Mouse (Mus musculus) midbrain, postnatal 0 days (tissue): Measurements from ENCODE around the gene Sctr. TPM values are rescaled to one million over a fixed set of nuclear protein-coding genes. Genes with fewer than 3 reads are reported as not detected.

Source experiments
- ATAC-seq: fragments of 200-750 bp; cut with Nextera tagmentation; 2 replicates; pipeline ENCODE4 v1.8.0; 2017; ENCODE audit warnings: moderate number of reproducible peaks, mild to moderate bottlenecking, moderate TSS enrichment, moderate library complexity; ENCODE audit not compliant: low FRiP score
- DNase-seq: peaks from one replicate; pipeline ENCODE4 v3.0.0-alpha.2; 2015; ENCODE audit warnings: low spot score
- H3K27ac ChIP-seq: fragments of 300-500 bp; sonication (generic); 2 replicates; pipeline ENCODE4 v1.5.1; 2014; ENCODE audit warnings: low read depth, mild to moderate bottlenecking, low read length, mixed read lengths
- H3K27me3 ChIP-seq: fragments of 300-500 bp; sonication (generic); 2 replicates; pipeline ENCODE4 v1.6.1; 2014; ENCODE audit warnings: low read length, control low read depth, mixed read lengths; ENCODE audit not compliant: insufficient read depth
- H3K36me3 ChIP-seq: fragments of 300-500 bp; sonication (generic); 2 replicates; pipeline ENCODE4 v1.6.1; 2014; ENCODE audit warnings: low read length, control low read depth, mixed read lengths; ENCODE audit not compliant: insufficient read depth
- H3K4me1 ChIP-seq: fragments of 300-500 bp; sonication (generic); 2 replicates; pipeline ENCODE4 v1.6.1; 2014; ENCODE audit warnings: mild to moderate bottlenecking, control low read depth, antibody characterized with exemption, low read length, mixed read lengths; ENCODE audit not compliant: insufficient read depth
- H3K4me2 ChIP-seq: fragments of 300-500 bp; sonication (generic); 2 replicates; pipeline ENCODE4 v1.6.1; 2014; ENCODE audit warnings: low read depth, mild to moderate bottlenecking, low read length, mixed read lengths; ENCODE audit not compliant: poor library complexity, severe bottlenecking
- H3K4me3 ChIP-seq: fragments of 300-500 bp; sonication (generic); 2 replicates; pipeline ENCODE4 v1.5.1; 2014; ENCODE audit warnings: low read depth, mild to moderate bottlenecking, low read length, moderate library complexity
- H3K9ac ChIP-seq: fragments of 300-500 bp; sonication (generic); replicated peaks from 2 replicates; pipeline ENCODE4 v1.6.1; 2014; ENCODE audit warnings: mild to moderate bottlenecking, low read length, moderate library complexity, mixed read lengths; ENCODE audit not compliant: poor library complexity, severe bottlenecking
- H3K9me3 ChIP-seq: fragments of 300-500 bp; sonication (generic); 2 replicates; pipeline ENCODE4 v1.6.1; 2016; ENCODE audit warnings: low read length, control low read depth
- CTCF ChIP-seq: IDR thresholded peaks from 2 replicates; pipeline ENCODE4 v1.5.1; 2016; ENCODE audit warnings: antibody characterized with exemption, mild to moderate bottlenecking
- WGBS: fragments of 180-500 bp; shearing (Covaris S2); extraction: QIAGEN DNeasy Blood & Tissue Kit; methylation state at CpG from one replicate; pipeline ENCODE4 v1.1.7; 2014; 5-methylcytosine and 5-hydroxymethylcytosine counted together
- polyA plus RNA-seq: library from polyadenylated mRNA; unstranded; fragments of >200 nt; fragmentation: Nextera tagmentation; extraction: Ambion mirVana; gene quantifications from 2 replicates; pipeline ENCODE4 v1.2.1, GENCODE M21; 2015
- total RNA-seq: library from RNA; depleted of rRNA; stranded (reverse); fragments of >200 nt; gene quantifications from 2 replicates; pipeline ENCODE4 v1.2.3, GENCODE M21; 2014

The Sctr gene
- total and polyA plus RNA-seq, 2 experiments from 2014 or later = 1.00 to 1.6 TPM

DNA sequence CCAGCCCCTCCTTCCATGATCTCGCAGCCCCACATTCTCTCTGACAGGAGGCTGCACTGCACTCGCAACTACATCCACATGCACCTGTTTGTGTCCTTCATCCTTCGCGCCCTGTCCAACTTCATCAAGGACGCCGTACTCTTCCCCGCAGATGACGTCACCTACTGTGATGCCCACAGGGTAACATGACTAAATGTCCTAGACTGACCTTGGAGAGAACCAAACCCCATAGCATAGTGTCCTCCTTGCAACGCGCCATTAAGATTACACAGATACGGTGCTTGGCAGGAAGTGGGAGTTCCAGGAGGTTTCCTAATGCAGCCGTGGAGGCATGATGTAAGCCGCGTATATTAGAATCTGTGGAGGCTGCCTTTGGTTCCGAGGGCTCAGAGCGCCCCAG, 37.9 kb downstream of the Sctr start:
- WGBS = 92% methylated on average over 16 of the region's 16 CpGs

DNA sequence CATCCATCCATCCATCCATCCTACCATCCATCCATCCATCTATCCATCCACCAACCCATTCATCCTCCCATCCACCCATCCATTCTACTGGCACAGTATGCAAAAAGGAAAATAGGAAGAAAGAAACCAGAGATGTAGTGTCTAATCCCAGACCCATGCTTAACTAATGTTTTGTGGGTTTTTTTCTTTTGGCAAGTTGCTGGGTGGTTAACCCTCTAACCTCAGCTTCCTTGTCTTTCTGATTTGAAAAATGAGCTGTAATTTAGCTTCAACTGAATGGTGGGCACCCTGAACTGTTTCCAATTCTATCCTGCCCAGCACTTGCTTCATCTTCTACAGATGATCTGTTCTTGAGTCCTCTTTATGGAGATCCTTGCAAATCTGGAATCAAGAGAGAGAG, 40.6 kb downstream of the Sctr start:
- Histone ChIP-seq H3K36me3 (no peaks in the 10 kb centered on the region), H3K27ac (no peak overlapping the region), H3K9me3 (no peaks in the 10 kb centered on the region), H3K9ac (no peak overlapping the region), H3K4me2 (no peak overlapping the region), H3K4me1 (no peaks in the 10 kb centered on the region), H3K27me3 (no peaks in the 10 kb centered on the region), H3K4me3 (no peak overlapping the region)
- ATAC-seq (no peak), DNase-seq (no peak)
- no peak for TF ChIP-seq CTCF

More for the DNA sequence above, 37.9 kb downstream of the Sctr start:
- Histone ChIP-seq H3K9ac (no peak overlapping the region), H3K9me3 (no peaks in the 10 kb centered on the region), H3K4me3 (no peak overlapping the region), H3K27me3 (no peaks in the 10 kb centered on the region), H3K27ac (no peak overlapping the region), H3K4me1 (no peaks in the 10 kb centered on the region), H3K36me3 (no peaks in the 10 kb centered on the region), H3K4me2 (no peak overlapping the region)
- no peak for TF ChIP-seq CTCF
- no peak for DNase-seq
- ATAC-seq = no peak

DNA sequence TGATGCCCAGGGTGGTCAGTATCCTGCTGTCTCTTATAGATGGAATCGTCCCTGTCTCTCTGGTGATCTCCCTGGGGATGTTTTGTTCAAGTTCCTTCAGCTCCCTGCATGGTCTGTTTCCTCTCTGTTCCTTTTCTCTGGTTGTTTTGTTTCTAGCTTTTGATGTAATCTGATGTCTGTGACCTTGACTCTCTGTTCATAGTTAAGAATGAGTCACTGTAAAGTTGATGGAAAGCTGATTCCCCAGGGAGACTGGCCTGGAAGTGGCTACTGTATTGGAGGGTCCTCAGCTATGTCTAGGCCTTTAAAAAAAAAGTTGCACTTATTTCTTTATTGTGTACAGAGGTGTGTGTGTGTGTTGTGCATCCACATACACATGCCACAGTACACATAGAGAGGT, 44.4 kb downstream of the Sctr start:
- ATAC-seq = no peak
- no peak for TF ChIP-seq CTCF

GRCm38 (mm10) chr1:120054997-120055396, 48.3 kb downstream of the Sctr start:
- H3K4me3 ChIP-seq = no peak overlapping the region
- no peaks in the 10 kb centered on the region for H3K9me3 ChIP-seq
- H3K27ac ChIP-seq = no peak overlapping the region
- DNase-seq (no peak), ATAC-seq (no peak)
- no peak overlapping the region for H3K4me2 ChIP-seq
- H3K9ac ChIP-seq = no peak overlapping the region
- H3K27me3 ChIP-seq = no peaks in the 10 kb centered on the region
- 91% methylated on average over 6 of the region's 6 CpGs for WGBS
- no peaks in the 10 kb centered on the region for H3K36me3 ChIP-seq
- TF ChIP-seq CTCF = no peak
- H3K4me1 ChIP-seq = no peaks in the 10 kb centered on the region

More for the DNA sequence above, 44.4 kb downstream of the Sctr start:
- no peak overlapping the region for H3K9ac ChIP-seq
- H3K4me3 ChIP-seq = no peak overlapping the region
- H3K4me1 ChIP-seq = no peaks in the 10 kb centered on the region
- peak; percentile 5 for DNase-seq
- WGBS = 25% methylated on average over 1 of the region's 1 CpGs
- no peak overlapping the region for H3K4me2 ChIP-seq
- H3K27ac ChIP-seq = no peak overlapping the region
- H3K27me3 ChIP-seq = no peaks in the 10 kb centered on the region
- no peaks in the 10 kb centered on the region for H3K9me3 ChIP-seq
- no peaks in the 10 kb centered on the region for H3K36me3 ChIP-seq

GRCm38 (mm10) chr1:120055475-120055874, 48.8 kb downstream of the Sctr start:
- DNase-seq = no peak
- no peak for TF ChIP-seq CTCF

GRCm38 (mm10) chr1:120056236-120056635, 49.5 kb downstream of the Sctr start:
- Histone ChIP-seq H3K36me3 (no peaks in the 10 kb centered on the region), H3K9ac (no peak overlapping the region), H3K27ac (no peak overlapping the region), H3K4me2 (no peak overlapping the region), H3K9me3 (no peaks in the 10 kb centered on the region), H3K4me3 (no peak overlapping the region), H3K4me1 (no peaks in the 10 kb centered on the region), H3K27me3 (no peaks in the 10 kb centered on the region)
- ATAC-seq (no peak), DNase-seq (no peak)
- TF ChIP-seq CTCF = no peak
- WGBS = 55% methylated on average over 7 of the region's 7 CpGs

More at GRCm38 (mm10) chr1:120055475-120055874, 48.8 kb downstream of the Sctr start:
- Histone ChIP-seq H3K27ac (no peak overlapping the region), H3K4me1 (no peaks in the 10 kb centered on the region), H3K4me3 (no peak overlapping the region), H3K9me3 (no peaks in the 10 kb centered on the region), H3K36me3 (no peaks in the 10 kb centered on the region), H3K9ac (no peak overlapping the region), H3K4me2 (no peak overlapping the region), H3K27me3 (no peaks in the 10 kb centered on the region)
- 83% methylated on average over 6 of the region's 6 CpGs for WGBS
- no peak for ATAC-seq
